Mouse (Mus musculus): ENCODE measurements around the gene Olfr347. TPM values are rescaled to one million over a fixed set of nuclear protein-coding genes. Genes with fewer than 3 reads are reported as not detected.

Gene Olfr347
- not detected in 2 replicates for polyA plus RNA-seq (2015; fragmentation: Nextera tagmentation; extraction: Ambion mirVana)

DNA sequence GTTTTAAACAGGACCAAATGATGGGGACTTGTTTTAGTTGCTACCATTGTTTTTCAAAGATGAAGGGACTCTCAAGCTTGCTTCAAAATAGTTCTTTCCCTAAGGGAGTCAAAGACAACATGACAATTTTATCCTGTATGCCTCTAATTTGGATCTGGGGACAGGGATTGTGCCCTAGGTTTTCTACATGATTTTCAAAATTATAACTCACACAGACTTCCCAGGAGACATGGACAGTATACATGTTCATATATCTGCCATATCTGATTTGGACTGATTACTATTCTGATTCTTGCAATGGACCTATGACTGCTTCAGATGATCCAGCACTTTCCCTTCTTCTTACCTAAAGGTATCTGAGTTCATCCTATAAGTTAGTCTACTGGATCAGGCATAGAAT is at the start of gene Olfr347:
TSS of gene Olfr347 (plus strand) at position 301 of the 400 bp plus-strand sequence.
- no peaks in the 10 kb centered on the region for H3K9me3 ChIP-seq
- H3K9ac ChIP-seq: no peak within 1 kb of the TSS
- no peak for ATAC-seq (ENCODE audit: borderline replicate concordance, extremely low read depth, low FRiP score, low TSS enrichment)
- H3K4me2 ChIP-seq: no peak within 1 kb of the TSS
- H3K27ac ChIP-seq: no peak within 1 kb of the TSS
- H3K4me1 ChIP-seq: no peaks in the 10 kb centered on the region
- no peaks in the 10 kb centered on the region for H3K27me3 ChIP-seq
- H3K4me3 ChIP-seq: no peak within 1 kb of the TSS
- H3K36me3 ChIP-seq: no peaks in the 10 kb centered on the region

DNA sequence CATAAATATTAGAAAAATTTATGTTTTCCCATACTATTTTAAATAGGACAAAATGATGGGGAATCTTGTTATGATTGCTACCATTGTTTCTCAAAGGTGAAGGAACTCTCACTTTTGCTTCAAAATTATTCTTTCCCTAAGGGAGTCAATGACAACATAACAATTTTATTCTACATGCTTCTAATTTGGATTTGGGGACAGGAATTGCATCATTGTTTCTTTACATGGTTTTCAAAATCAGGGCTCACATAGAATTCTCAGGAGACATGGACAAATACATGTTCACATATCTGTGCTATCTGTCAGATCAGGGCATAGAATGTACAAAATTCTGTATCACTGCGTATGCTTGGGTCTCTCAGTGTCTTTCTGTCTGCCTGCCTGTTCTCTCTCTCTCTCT is 46.2 kb upstream of the Olfr347 start, which contains the start of gene Olfr346:
TSS of gene Olfr346 (plus strand) at position 301 of the 400 bp plus-strand sequence.
- no peak for ATAC-seq (ENCODE audit: borderline replicate concordance, extremely low read depth, low FRiP score, low TSS enrichment)
- Histone ChIP-seq H3K27me3 (no peaks in the 10 kb centered on the region), H3K36me3 (no peaks in the 10 kb centered on the region), H3K4me1 (no peaks in the 10 kb centered on the region), H3K4me3 (no peak within 1 kb of the TSS), H3K9ac (no peak within 1 kb of the TSS), H3K9me3 (no peaks in the 10 kb centered on the region), H3K4me2 (no peak within 1 kb of the TSS), H3K27ac (no peak within 1 kb of the TSS)
- 61% methylated on average over 1 of the region's 1 CpGs for WGBS

DNA sequence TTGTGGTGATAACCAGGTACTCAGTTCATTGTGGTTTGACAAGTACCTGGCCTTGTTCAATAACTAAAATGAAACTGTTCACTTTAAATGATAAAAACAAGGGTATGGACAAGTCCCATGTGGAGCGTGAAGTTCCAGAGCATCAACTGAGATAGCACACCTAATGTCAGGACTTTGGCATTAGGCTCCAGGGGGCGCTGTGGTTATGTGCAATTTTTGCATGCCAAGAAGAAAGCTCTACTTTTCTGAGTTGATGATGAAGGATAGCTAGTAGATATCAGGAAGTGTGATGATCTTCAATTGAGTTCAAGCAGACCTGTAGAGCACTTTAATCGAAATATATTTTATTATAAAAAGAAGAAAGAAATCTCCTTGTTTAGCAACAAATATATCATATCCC is 4.5 kb downstream of the Olfr347 start:
- 50% methylated on average over 3 of the region's 3 CpGs for WGBS
- no peaks in the 10 kb centered on the region for H3K36me3 ChIP-seq
- no peak overlapping the region for H3K9ac ChIP-seq
- H3K27ac ChIP-seq: no peak overlapping the region
- H3K27me3 ChIP-seq: no peaks in the 10 kb centered on the region
- no peak for ATAC-seq (ENCODE audit: borderline replicate concordance, extremely low read depth, low FRiP score, low TSS enrichment)
- no peak overlapping the region for H3K4me2 ChIP-seq
- no peak overlapping the region for H3K4me3 ChIP-seq
- H3K4me1 ChIP-seq: no peaks in the 10 kb centered on the region
- no peaks in the 10 kb centered on the region for H3K9me3 ChIP-seq

DNA sequence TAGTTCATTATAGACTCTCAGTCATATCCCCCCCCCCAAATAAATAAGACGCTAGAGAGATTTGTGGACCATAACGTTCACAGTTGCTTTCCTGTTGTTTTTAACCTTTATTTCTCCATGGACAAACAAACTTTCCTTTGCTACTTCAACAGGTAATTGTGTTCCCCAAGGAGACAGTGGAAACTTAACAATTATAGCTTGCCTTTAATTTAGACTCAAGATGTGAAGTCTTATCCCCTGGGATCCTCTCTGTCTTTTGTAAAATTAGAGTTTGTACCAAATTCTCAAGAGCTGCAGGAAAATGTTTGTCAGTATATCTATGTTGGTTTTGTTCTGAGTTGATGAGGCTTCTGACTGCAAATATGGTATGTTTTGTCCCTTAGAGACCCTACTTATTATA is 52.3 kb downstream of the Olfr347 start, which contains the start of gene Olfr348:
TSS of gene Olfr348 (plus strand) at position 301 of the 400 bp plus-strand sequence.
- no peaks in the 10 kb centered on the region for H3K36me3 ChIP-seq
- no peak for ATAC-seq (ENCODE audit: borderline replicate concordance, extremely low read depth, low FRiP score, low TSS enrichment)
- H3K9me3 ChIP-seq: no peaks in the 10 kb centered on the region
- WGBS: 59% methylated on average over 2 of the region's 2 CpGs
- no peak within 1 kb of the TSS for H3K9ac ChIP-seq
- no peak within 1 kb of the TSS for H3K4me3 ChIP-seq
- H3K27me3 ChIP-seq: no peaks in the 10 kb centered on the region
- no peaks in the 10 kb centered on the region for H3K4me1 ChIP-seq
- no peak within 1 kb of the TSS for H3K4me2 ChIP-seq
- H3K27ac ChIP-seq: no peak within 1 kb of the TSS

Other genes with a start within 250 kb of the Olfr347 start
- not detected in 2 replicates for gene Olfr341, start 249.4 kb upstream of the Olfr347 start, polyA plus RNA-seq (2015; fragmentation: Nextera tagmentation; extraction: Ambion mirVana)
- not detected in 2 replicates for gene Olfr342, start 206.9 kb upstream of the Olfr347 start, polyA plus RNA-seq (2015; fragmentation: Nextera tagmentation; extraction: Ambion mirVana)
- gene Olfr344, start 165.2 kb upstream of the Olfr347 start, polyA plus RNA-seq (2015; fragmentation: Nextera tagmentation; extraction: Ambion mirVana): not detected in 2 replicates
- not detected in 2 replicates for gene Olfr345, start 91.9 kb upstream of the Olfr347 start, polyA plus RNA-seq (2015; fragmentation: Nextera tagmentation; extraction: Ambion mirVana)
- not detected in 2 replicates for gene Olfr346, start 46.1 kb upstream of the Olfr347 start, polyA plus RNA-seq (2015; fragmentation: Nextera tagmentation; extraction: Ambion mirVana)
- not detected in 2 replicates for gene Olfr348, start 52.4 kb downstream of the Olfr347 start, polyA plus RNA-seq (2015; fragmentation: Nextera tagmentation; extraction: Ambion mirVana)
- gene Olfr50, start 58.6 kb downstream of the Olfr347 start, polyA plus RNA-seq (2015; fragmentation: Nextera tagmentation; extraction: Ambion mirVana): not detected in 2 replicates
- gene Olfr3, start 85.1 kb downstream of the Olfr347 start, polyA plus RNA-seq (2015; fragmentation: Nextera tagmentation; extraction: Ambion mirVana): not detected in 2 replicates
- gene Olfr350, start 114.4 kb downstream of the Olfr347 start, polyA plus RNA-seq (2015; fragmentation: Nextera tagmentation; extraction: Ambion mirVana): not detected in 2 replicates
- not detected in 2 replicates for gene Olfr351, start 130.8 kb downstream of the Olfr347 start, polyA plus RNA-seq (2015; fragmentation: Nextera tagmentation; extraction: Ambion mirVana)
- not detected in 2 replicates for gene Olfr352, start 136.6 kb downstream of the Olfr347 start, polyA plus RNA-seq (2015; fragmentation: Nextera tagmentation; extraction: Ambion mirVana)
- not detected in 2 replicates for gene Olfr353, start 161.0 kb downstream of the Olfr347 start, polyA plus RNA-seq (2015; fragmentation: Nextera tagmentation; extraction: Ambion mirVana)
- gene Olfr354, start 173.8 kb downstream of the Olfr347 start, polyA plus RNA-seq (2015; fragmentation: Nextera tagmentation; extraction: Ambion mirVana): not detected in 2 replicates
- gene Olfr355, start 197.0 kb downstream of the Olfr347 start, polyA plus RNA-seq (2015; fragmentation: Nextera tagmentation; extraction: Ambion mirVana): not detected in 2 replicates
- gene Olfr356, start 205.2 kb downstream of the Olfr347 start, polyA plus RNA-seq (2015; fragmentation: Nextera tagmentation; extraction: Ambion mirVana): not detected in 2 replicates